Mouse (Mus musculus) heart, postnatal 0 days (tissue): ENCODE data around the gene Vps26c. TPM values are rescaled to one million over a fixed set of nuclear protein-coding genes. Genes with fewer than 3 reads are reported as not detected.
A peak's percentile ranks its signal among the peaks of the same experiment; 100 is the strongest.

Experiments
- ATAC-seq: fragments of 200-750 bp; cut with Nextera tagmentation; 2 replicates; pipeline ENCODE4 v1.8.0; 2017; ENCODE audit warnings: low read depth, moderate number of reproducible peaks, moderate library complexity; ENCODE audit not compliant: insufficient read depth
- DNase-seq: peaks from one replicate; pipeline ENCODE4 v3.0.0-alpha.2; 2016; ENCODE audit warnings: low spot score
- H3K27ac ChIP-seq: fragments of 300-500 bp; sonication (generic); 2 replicates; pipeline ENCODE4 v1.5.1; 2014; ENCODE audit warnings: low read depth, mild to moderate bottlenecking
- H3K27me3 ChIP-seq: fragments of 300-500 bp; sonication (generic); 2 replicates; pipeline ENCODE4 v1.6.1; 2014; ENCODE audit warnings: low read length, mixed read lengths; ENCODE audit not compliant: control insufficient read depth, insufficient read depth
- H3K36me3 ChIP-seq: fragments of 300-500 bp; sonication (generic); replicated peaks from 2 replicates; pipeline ENCODE4 v1.6.1; 2014; ENCODE audit warnings: low read length, mixed read lengths; ENCODE audit not compliant: control insufficient read depth, insufficient read depth
- H3K4me1 ChIP-seq: fragments of 300-500 bp; sonication (generic); 2 replicates; pipeline ENCODE4 v1.6.1; 2014; ENCODE audit warnings: antibody characterized with exemption; ENCODE audit not compliant: control insufficient read depth, insufficient read depth
- H3K4me2 ChIP-seq: fragments of 300-500 bp; sonication (generic); 2 replicates; pipeline ENCODE4 v1.6.1; 2014; ENCODE audit warnings: low read depth, mild to moderate bottlenecking, low read length, moderate library complexity
- H3K4me3 ChIP-seq: fragments of 300-500 bp; sonication (generic); 2 replicates; pipeline ENCODE4 v1.5.1; 2014; ENCODE audit warnings: low read depth, low read length
- H3K9ac ChIP-seq: fragments of 300-500 bp; sonication (generic); replicated peaks from 2 replicates; pipeline ENCODE4 v1.6.1; 2014; ENCODE audit warnings: low read depth, low read length, mixed read lengths
- H3K9me3 ChIP-seq: fragments of 300-500 bp; sonication (generic); replicated peaks from 2 replicates; pipeline ENCODE4 v1.6.1; 2016; ENCODE audit warnings: low read length; ENCODE audit not compliant: control insufficient read depth
- CTCF ChIP-seq: IDR thresholded peaks from 2 replicates; pipeline ENCODE4 v1.5.1; 2016; ENCODE audit warnings: antibody characterized with exemption, control low read depth, low read depth
- EP300 ChIP-seq: IDR thresholded peaks from 2 replicates; pipeline ENCODE4 v1.6.1; 2016; ENCODE audit warnings: antibody characterized with exemption, low read depth
- WGBS: fragments of 180-500 bp; shearing (Covaris S2); extraction: QIAGEN DNeasy Blood & Tissue Kit; methylation state at CpG from one replicate; pipeline ENCODE4 v1.1.7; 2014; 5-methylcytosine and 5-hydroxymethylcytosine counted together
- polyA plus RNA-seq: library from polyadenylated mRNA; unstranded; fragments of >200 nt; fragmentation: Nextera tagmentation; extraction: Ambion mirVana; gene quantifications from 2 replicates; pipeline ENCODE4 v1.2.1, GENCODE M21; 2015
- total RNA-seq: library from RNA; depleted of rRNA; stranded (reverse); fragments of >200 nt; gene quantifications from 2 replicates; pipeline ENCODE4 v1.2.3, GENCODE M21; 2014; ENCODE audit warnings: low replicate concordance

Gene Vps26c
- total and polyA plus RNA-seq, 2 experiments from 2014 or later: 37.2 to 55.8 TPM

DNA sequence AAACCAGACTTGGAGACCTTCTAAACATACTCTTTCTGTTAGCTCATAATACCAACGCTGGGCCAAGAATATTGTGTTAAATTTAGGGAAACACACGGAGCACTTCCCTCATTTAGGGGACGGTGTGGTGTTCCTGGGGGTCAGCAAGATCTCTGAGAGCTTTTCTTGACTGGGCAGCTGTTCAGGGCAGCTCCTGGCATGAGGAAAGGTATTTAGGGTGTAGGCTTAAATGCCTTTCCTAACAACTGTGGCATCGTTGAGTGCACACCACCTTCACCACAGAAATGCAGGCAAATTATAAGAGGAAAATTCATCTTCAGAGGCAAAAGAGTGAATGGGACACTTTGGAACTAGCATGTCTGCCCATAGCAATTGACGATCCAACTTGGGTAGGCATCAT lies 9.1 kb upstream of the Vps26c start:
- ATAC-seq (no peak), DNase-seq (no peak)
- H3K9ac ChIP-seq: no peak overlapping the region
- H3K4me3 ChIP-seq: no peak overlapping the region
- 83% methylated on average over 5 of the region's 5 CpGs for WGBS
- H3K36me3 ChIP-seq: no peaks in the 10 kb centered on the region
- no peaks in the 10 kb centered on the region for H3K9me3 ChIP-seq
- H3K27ac ChIP-seq: no peak overlapping the region
- H3K4me1 ChIP-seq: peaks cover 16% of the 10 kb centered on the region
- no peak overlapping the region for H3K4me2 ChIP-seq
- TF ChIP-seq CTCF (no peak), EP300 (no peak)
- no peaks in the 10 kb centered on the region for H3K27me3 ChIP-seq

DNA sequence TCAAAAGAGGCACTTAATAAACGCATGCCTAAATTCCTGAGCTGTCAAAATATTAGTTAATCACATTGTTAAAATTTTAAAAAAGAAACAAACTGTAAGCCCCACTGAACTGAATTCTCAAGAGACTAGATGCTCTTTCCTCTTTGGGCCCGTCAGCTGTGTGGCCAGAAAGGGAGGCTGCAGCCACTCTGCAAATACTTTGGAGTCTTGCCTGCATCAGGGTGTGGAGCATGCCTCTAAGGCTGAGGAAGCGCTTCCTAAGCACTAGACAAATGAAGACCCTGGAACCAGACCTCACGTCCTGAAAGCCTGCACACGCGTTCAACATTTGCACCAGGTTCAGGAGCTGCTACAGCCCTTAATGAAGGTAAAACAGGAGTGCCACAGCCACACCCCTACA lies 7.0 kb upstream of the Vps26c start:
- no peaks in the 10 kb centered on the region for H3K36me3 ChIP-seq
- H3K4me2 ChIP-seq: no peak overlapping the region
- peaks cover 16% of the 10 kb centered on the region for H3K4me1 ChIP-seq
- 62% methylated on average over 6 of the region's 6 CpGs for WGBS
- no peaks in the 10 kb centered on the region for H3K27me3 ChIP-seq
- H3K27ac ChIP-seq: no peak overlapping the region
- ATAC-seq (no peak), DNase-seq (no peak)
- no peak for TF ChIP-seq CTCF
- no peak for TF ChIP-seq EP300
- H3K4me3 ChIP-seq: no peak overlapping the region
- no peaks in the 10 kb centered on the region for H3K9me3 ChIP-seq
- H3K9ac ChIP-seq: no peak overlapping the region

DNA sequence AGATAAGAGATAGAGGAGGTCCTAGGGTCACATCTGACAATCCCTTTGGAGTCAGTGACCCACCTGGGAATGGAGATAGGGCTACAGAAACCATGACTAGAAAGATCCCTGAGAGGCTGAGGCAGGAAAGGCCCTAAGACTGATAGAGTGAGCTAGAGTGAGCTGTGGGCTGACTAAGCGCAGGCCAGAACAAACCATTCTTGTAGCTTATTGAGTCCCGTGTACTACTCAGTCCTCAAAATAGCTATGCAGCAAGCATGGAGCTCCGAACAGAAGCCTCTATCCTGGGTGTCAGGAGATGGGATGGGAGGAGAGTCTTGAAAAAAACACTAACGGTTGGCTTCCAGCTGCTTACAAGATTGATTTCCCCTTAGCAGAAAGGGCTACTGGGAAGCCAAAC lies 4.6 kb upstream of the Vps26c start:
- H3K9me3 ChIP-seq: no peaks in the 10 kb centered on the region
- TF ChIP-seq CTCF: no peak
- no peak for TF ChIP-seq EP300
- peaks cover 11% of the 10 kb centered on the region; the same call in 1 of the 2 replicates for H3K4me1 ChIP-seq
- WGBS: 75% methylated on average over 4 of the region's 4 CpGs
- H3K4me2 ChIP-seq: no peak overlapping the region
- no peak overlapping the region for H3K9ac ChIP-seq
- H3K27ac ChIP-seq: no peak overlapping the region
- DNase-seq (no peak), ATAC-seq (no peak)
- no peaks in the 10 kb centered on the region for H3K27me3 ChIP-seq
- no peaks in the 10 kb centered on the region for H3K36me3 ChIP-seq
- H3K4me3 ChIP-seq: no peak overlapping the region

DNA sequence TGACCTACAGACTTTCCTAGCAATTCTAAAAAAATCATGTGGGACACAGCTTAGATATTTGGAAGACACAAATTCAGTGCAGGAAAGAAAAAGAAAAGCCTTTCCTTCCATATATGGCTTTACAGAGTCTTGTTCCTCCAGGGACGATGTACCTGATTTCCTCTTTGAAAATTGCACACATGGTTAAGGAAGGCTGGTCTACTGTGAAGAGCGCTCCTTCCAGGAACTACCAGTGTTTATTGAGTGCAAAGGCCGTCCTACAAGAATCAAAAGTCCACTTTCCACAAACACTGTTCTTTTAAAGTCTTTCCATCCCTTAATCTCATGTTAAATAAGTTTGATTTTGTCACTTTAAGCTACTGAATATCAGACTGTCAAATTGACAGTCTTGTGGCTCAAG lies 916 bp upstream of the Vps26c start:
- Histone ChIP-seq H3K9me3 (no peaks in the 10 kb centered on the region), H3K4me1 (peaks cover 24% of the 10 kb centered on the region), H3K9ac (peak overlapping the region; percentile 79), H3K4me3 (peak overlapping the region; percentile 83), H3K27ac (peak overlapping the region; percentile 97), H3K27me3 (no peaks in the 10 kb centered on the region), H3K4me2 (peak overlapping the region; percentile 65), H3K36me3 (no peaks in the 10 kb centered on the region)
- DNase-seq: no peak
- no peak for ATAC-seq
- no peak for TF ChIP-seq EP300
- TF ChIP-seq CTCF: no peak
- WGBS: 47% methylated on average over 3 of the region's 3 CpGs

DNA sequence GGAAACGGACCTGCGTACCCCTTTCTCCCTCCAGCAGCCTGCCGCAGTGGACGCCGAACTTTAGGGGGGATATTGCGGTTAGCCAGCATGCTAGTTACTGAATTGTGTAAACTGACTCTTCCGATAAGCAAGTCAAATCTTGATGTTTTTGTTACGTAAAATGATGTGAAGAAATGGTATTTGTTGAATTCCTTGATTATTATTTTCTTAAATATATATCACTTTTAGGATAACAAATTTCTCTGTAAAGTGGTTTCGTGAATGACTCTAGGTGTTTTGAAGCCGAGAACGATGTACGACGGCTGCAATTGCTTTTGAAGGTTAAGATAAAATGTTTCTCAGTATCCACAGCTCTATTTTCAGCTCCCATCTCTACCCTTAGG lies 513 bp upstream of the Vps26c start:
- TF ChIP-seq EP300: no peak; the same call in 1 of the 2 replicates
- Histone ChIP-seq H3K4me3 (peak overlapping the region; percentile 83), H3K27ac (peak overlapping the region; percentile 97), H3K27me3 (no peaks in the 10 kb centered on the region), H3K4me2 (peak overlapping the region; percentile 65), H3K9me3 (no peaks in the 10 kb centered on the region), H3K4me1 (peaks cover 27% of the 10 kb centered on the region), H3K36me3 (no peaks in the 10 kb centered on the region), H3K9ac (peak overlapping the region; percentile 79)
- ATAC-seq (no peak), DNase-seq (peak; percentile 44)
- under 1% methylated on average over 13 of the region's 13 CpGs for WGBS

DNA sequence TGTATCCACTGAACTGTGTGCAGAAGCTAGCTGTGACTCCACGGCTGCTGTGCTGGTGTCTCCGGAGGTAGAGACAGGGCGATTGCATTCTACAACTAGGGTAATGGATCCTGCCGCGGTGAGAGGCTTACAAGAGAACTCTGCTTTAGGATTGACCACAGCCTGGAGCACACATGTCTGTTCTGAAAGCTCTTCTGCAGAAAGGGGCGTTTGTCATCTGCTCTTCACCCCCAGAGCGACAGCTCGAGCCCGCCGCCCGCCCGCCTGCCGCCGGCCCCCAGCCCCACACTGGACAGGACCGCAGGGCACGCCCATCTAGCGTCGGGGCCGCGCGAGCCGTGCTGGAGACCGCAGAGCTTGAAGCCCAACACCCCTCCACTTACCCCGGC lies 681 bp downstream of the Vps26c start:
- Histone ChIP-seq H3K36me3 (no peaks in the 10 kb centered on the region), H3K9me3 (no peaks in the 10 kb centered on the region), H3K27me3 (no peaks in the 10 kb centered on the region), H3K9ac (peak overlapping the region; percentile 79), H3K27ac (peak overlapping the region; percentile 97), H3K4me1 (peaks cover 28% of the 10 kb centered on the region), H3K4me2 (peak overlapping the region; percentile 65), H3K4me3 (peak overlapping the region; percentile 83)
- ATAC-seq (peak; percentile 33), DNase-seq (peak; percentile 63)
- TF ChIP-seq CTCF: no peak
- WGBS: under 1% methylated on average over 24 of the region's 24 CpGs
